Mouse (Mus musculus) bone marrow, adult 2 months (tissue): ENCODE data around the gene Chic1.

Experiments
- CTCF ChIP-seq: fragments of 200-500 bp; IDR thresholded peaks from 2 replicates; pipeline ENCODE4 v1.5.1; 2011; ENCODE audit warnings: low read length, control low read depth; ENCODE audit not compliant: control insufficient read depth, insufficient read depth
- POLR2A ChIP-seq: fragments of 200-500 bp; IDR thresholded peaks from 2 replicates; pipeline ENCODE4 v1.6.1; 2011; ENCODE audit warnings: low read depth, mild to moderate bottlenecking, control low read depth, low read length, borderline replicate concordance; ENCODE audit not compliant: control insufficient read depth

- TF ChIP-seq POLR2A (no peak), CTCF (no peak)
Measured at GRCm38 (mm10) chrX:103393841-103394240, 37.6 kb downstream of the Chic1 start.
